Mouse (Mus musculus) thymus, postnatal 0 days (tissue): ENCODE data around the gene Fam196b. TPM values are rescaled to one million over a fixed set of nuclear protein-coding genes. Genes with fewer than 3 reads are reported as not detected.

ENCODE experiments used
- DNase-seq: peaks from one replicate; pipeline ENCODE4 v3.0.0-alpha.2; 2015; ENCODE audit warnings: low spot score
- polyA plus RNA-seq: library from polyadenylated mRNA; unstranded; fragments of >200 nt; fragmentation: Nextera tagmentation; extraction: Ambion mirVana; gene quantifications from 2 replicates; pipeline ENCODE4 v1.2.1, GENCODE M21; 2015

The Fam196b gene
- 0.84 and 1.9 TPM in 2 replicates for polyA plus RNA-seq

GRCm38 (mm10) chr11:34314534-34315379, at the start of gene Fam196b:
Gene Fam196b, plus strand, starts transcription at chr11:34314822.
- peak; percentile 9 for DNase-seq

- DNase-seq = no peak
Observed at GRCm38 (mm10) chr11:34272016-34272415, 42.6 kb upstream of the Fam196b start.

GRCm38 (mm10) chr11:34275941-34276340, 38.7 kb upstream of the Fam196b start:
- peak; percentile 9 for DNase-seq

- DNase-seq = no peak
Observed at GRCm38 (mm10) chr11:34276363-34277046, 38.1 kb upstream of the Fam196b start.

GRCm38 (mm10) chr11:34277047-34277445, 37.6 kb upstream of the Fam196b start:
- DNase-seq = no peak

GRCm38 (mm10) chr11:34284124-34284808, 30.4 kb upstream of the Fam196b start:
- no peak for DNase-seq

DNA sequence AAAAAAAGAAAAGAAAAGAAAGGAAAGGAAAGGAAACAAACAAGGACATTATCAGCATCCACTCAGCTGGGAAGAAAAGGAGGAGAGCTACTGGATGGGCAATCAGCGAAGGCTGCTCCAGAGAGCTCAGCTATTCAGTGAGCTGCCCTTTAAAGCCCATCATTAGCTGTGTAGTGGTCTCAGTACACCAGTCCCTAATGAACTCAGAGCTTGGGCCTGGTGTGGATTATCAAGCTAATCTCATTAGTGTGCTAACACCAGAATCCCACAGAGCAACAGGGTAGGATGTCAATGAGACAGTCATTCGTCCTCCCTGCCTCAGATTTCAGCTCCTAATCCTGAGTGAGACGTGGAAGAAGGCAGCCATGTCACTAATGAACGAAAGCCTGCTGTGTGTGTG, 24.4 kb upstream of the Fam196b start:
- DNase-seq = no peak

DNA sequence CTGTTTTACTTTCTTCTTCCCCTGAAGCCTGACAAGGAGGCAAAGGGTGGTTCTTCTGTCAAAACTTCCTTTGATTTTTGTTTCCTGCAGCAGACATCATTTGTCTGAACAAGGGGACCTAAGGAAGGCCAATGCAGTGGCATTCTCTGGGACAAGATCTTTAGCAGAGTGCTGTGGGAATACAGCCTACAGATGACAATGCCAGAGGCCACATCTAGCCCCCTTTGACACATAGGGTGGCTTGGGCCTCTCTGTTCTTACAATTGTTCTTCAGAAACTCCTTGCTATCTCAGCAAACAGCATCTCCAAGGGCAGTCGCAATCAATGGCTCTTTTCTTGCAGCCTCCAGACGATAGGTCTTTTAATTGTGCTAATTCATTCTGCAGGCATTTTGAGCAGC, 23.9 kb upstream of the Fam196b start:
- DNase-seq = no peak

- DNase-seq = no peak
Observed at GRCm38 (mm10) chr11:34291304-34291703, 23.3 kb upstream of the Fam196b start.

GRCm38 (mm10) chr11:34297698-34298378, 16.8 kb upstream of the Fam196b start:
- no peak for DNase-seq

DNA sequence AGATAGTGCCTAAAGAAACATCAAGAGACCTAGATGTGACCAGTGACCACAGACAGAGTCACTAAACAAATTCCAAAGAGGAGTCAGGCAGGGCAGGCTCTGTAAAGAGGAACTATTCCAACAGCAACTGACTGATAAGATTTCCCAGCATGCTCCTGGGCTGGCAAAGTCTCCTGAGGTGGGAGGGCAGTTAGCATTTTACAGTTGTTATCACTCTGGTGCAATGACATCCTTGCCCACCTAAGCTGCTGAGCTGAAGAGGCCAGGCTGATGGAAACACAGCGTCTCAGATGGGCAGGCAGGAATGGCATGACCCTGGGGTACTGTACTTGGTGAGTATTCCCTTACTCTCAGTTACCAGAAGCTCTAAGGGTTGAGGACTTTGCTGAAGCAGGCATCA, 15.1 kb upstream of the Fam196b start:
- DNase-seq = no peak

GRCm38 (mm10) chr11:34300064-34300463, 14.6 kb upstream of the Fam196b start:
- DNase-seq = no peak

- DNase-seq = no peak
Observed at GRCm38 (mm10) chr11:34306231-34306630, 8.4 kb upstream of the Fam196b start.

- no peak for DNase-seq
Observed at GRCm38 (mm10) chr11:34308731-34309130, 5.9 kb upstream of the Fam196b start.

- DNase-seq = no peak
Observed at GRCm38 (mm10) chr11:34309360-34309759, 5.3 kb upstream of the Fam196b start.

- no peak for DNase-seq
Observed at GRCm38 (mm10) chr11:34311717-34312116, 2.9 kb upstream of the Fam196b start.

DNA sequence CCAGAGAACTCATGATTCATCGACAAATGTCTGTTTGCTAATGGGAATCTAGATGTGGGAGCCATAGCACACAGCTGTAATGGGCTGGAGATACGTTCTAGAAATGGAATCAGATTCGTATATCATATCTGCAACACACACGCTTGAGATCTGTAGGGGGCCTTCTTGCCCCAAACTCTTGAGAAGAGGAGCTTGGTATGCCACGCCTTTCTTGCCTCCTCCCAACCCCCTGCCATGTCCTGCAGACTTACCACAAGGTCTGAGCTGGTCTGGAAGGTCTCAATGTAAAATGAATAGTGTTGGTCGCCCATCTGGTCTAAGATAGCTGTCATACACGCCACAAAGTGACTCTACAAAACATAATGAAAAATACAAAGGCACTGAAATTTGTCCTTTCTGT, 2.4 kb upstream of the Fam196b start:
- DNase-seq = no peak

GRCm38 (mm10) chr11:34315383-34315782, 761 bp downstream of the Fam196b start:
- no peak for DNase-seq

DNA sequence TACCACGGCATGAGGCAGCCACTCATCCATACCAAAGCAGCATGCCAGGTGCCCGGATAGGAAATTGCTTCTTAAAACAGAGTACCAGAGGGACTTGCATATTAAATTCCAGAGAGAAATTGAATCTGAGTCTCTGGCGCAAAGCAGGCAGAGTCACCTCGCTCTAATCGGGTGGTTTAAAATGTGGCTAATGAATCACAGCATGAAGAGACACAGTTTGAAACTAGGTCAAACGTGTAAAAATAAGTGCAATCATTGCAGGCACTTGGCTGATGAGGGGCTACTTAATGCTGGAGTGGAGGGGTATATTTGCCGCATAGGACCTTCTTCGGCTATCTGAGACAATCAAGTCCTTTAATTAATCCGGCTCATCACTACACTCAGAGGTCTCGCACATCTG, 1.6 kb downstream of the Fam196b start:
- DNase-seq = no peak

DNA sequence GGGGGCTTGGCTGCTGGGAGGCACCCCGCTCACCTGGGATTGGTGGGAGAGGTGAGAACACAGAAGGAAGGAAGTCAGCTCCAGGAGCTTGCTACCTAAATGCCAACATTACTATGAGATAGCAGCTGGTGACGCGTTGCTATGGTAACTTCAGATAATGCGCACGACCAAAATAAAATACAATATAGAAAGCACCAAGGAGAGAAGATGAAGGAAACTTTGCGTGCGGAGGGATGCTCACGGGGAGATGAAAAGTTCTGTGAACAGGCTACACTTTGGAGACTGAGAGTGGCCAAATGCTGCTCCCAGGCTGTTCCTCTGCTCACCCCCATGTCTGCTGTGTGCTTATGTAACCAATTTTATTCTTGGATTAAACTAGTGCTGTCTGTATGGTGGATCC, 2.4 kb downstream of the Fam196b start:
- DNase-seq = no peak

- DNase-seq = no peak
Observed at GRCm38 (mm10) chr11:34319282-34319681, 4.7 kb downstream of the Fam196b start.
